Mouse (Mus musculus): ENCODE data around the gene Gng10. TPM values are rescaled to one million over a fixed set of nuclear protein-coding genes. Genes with fewer than 3 reads are reported as not detected.

Gng10 gene
- polyA plus RNA-seq, 1 experiment: 20.9 TPM

GRCm38 (mm10) chr4:59051081-59051480 is 16.2 kb downstream of the Gng10 start:
- TF ChIP-seq GATA1 (IDR thresholded peaks at IDR 0.05; ENCODE audit: low read length): no peak

- TF ChIP-seq GATA1 (IDR thresholded peaks at IDR 0.05; ENCODE audit: low read length): no peak
Observed at GRCm38 (mm10) chr4:59057929-59058328, 23.0 kb downstream of the Gng10 start.

GRCm38 (mm10) chr4:59062526-59062925 is 27.6 kb downstream of the Gng10 start:
- no peak for TF ChIP-seq GATA1 (IDR thresholded peaks at IDR 0.05; ENCODE audit: low read length)

GRCm38 (mm10) chr4:59069276-59069675 is 34.4 kb downstream of the Gng10 start:
- no peak for TF ChIP-seq GATA1 (IDR thresholded peaks at IDR 0.05; ENCODE audit: low read length)

- no peak for TF ChIP-seq GATA1 (IDR thresholded peaks at IDR 0.05; ENCODE audit: low read length)
Observed at GRCm38 (mm10) chr4:59083430-59083829, 48.5 kb downstream of the Gng10 start.

- TF ChIP-seq GATA1 (IDR thresholded peaks at IDR 0.05; ENCODE audit: low read length): no peak
Observed at GRCm38 (mm10) chr4:59089391-59089790, 54.5 kb downstream of the Gng10 start.

Other genes starting within 250 kb of the Gng10 start
- not detected in 2 replicates for gene Olfr267, start 247.4 kb upstream of the Gng10 start, polyA plus RNA-seq (2012)
- gene Ecpas, start 122.3 kb upstream of the Gng10 start, polyA plus RNA-seq (2012): 35.0 and 44.5 TPM in 2 replicates
- not detected in 2 replicates for gene Zkscan16, start 91.5 kb upstream of the Gng10 start, polyA plus RNA-seq (2012)
- gene Ptgr1, start 48.0 kb upstream of the Gng10 start, polyA plus RNA-seq (2012): 0.06 and 0.24 TPM in 2 replicates
- gene Dnajc25, start 40.0 kb upstream of the Gng10 start, polyA plus RNA-seq (2012): 3.8 and 6.5 TPM in 2 replicates
- not detected in 2 replicates for gene Gm20503, start 31.9 kb upstream of the Gng10 start, polyA plus RNA-seq (2012)
- gene AI481877, start 103.9 kb downstream of the Gng10 start, polyA plus RNA-seq (2012): not detected in 2 replicates
- gene Ugcg, start 154.2 kb downstream of the Gng10 start, polyA plus RNA-seq (2012): 90.3 and 143 TPM in 2 replicates

Measured in G1E-ER4 (cell line).